Mouse (Mus musculus): ENCODE measurements around the gene Ncf2.

The Ncf2 gene

DNA sequence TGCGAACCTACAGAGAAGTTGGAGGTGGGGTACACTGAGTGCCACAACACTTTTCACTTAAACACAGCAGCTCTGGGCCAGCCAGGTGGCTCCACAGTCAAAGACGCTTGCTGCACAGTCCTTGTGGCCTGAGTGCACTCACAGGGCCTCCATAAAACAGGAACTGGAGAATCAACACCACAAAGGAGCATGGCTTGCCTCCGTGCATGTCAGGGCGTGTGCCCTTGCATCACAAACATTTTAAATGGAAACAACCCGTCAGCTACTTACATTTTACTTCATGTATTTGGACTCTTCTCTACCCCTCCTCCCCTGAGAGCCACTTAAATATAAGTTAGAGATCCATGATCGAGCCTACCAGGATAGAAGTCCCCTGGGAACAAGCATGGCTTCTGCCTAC, 32.3 kb downstream of the Ncf2 start:
- DNase-seq, result no peak

DNA sequence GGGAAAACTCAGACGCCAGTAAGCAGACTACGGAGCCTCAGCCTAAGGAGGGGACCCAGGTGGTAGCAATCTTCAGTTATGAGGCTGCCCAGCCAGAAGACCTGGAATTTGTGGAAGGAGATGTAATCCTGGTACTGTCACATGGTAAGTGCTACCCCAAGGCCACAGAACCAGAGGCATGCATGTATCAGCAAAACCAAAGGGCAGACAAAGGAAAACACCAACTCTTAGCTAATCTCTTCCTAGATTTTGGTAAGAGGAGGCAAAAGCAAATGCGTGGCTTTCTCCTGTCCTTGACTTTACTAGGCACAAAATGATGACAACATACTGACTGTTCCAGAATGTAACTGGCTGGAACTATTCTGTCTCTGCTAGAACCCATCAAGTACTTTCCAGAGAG, 35.1 kb downstream of the Ncf2 start:
- no peak for DNase-seq

DNA sequence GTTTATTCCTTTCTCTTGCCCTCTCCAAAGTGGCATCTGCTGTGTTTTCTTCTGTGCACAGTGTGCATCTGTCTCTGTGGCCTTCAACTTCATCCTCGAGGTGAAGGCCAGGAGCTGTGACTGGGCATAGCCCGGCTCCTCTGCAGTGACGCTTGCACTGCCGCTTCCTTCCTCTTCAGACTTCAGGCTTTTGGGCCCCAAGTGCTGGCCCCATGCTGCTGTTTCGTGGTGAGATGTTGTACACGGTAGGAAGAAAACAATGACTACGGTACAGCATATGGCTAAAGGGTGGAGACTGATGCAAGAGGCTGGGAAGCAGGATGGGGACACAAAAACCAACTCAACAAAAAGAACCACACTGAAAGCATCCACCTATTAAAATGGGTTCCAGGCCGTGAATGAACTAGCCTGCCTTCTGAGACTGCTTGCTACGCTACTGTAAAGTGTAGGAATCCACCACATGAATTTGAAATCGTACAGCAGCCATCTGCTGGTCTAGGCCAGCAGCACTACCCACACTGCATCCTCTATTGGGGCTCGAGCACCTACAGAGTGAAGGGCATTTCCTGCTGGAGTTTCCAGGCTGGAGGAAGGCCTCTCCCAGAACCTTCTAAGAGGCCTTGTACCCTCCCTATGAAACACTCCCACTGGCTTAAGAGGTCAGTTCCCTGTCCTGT, 38.2 kb downstream of the Ncf2 start:
- DNase-seq, result no peak

DNA sequence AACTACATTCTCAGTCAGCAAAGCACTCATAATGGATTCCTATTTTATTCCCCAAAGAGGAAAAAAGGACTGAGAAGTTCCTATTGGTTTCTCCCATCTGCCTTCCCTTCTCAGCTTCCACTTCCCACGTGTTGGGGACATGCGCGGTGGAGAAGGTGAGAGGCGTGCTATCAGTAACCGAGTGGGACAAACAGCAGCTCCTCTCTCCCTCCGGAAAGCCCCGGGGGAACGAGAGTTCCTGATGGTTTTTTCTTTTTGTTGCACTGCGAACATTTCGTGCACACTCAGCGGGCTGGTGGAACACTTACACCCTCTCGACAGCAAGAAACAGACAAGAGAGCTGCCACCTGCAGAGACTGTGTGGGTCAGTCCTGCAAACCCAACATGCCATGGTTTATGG, 38.8 kb downstream of the Ncf2 start:
- DNase-seq, result no peak

DNA sequence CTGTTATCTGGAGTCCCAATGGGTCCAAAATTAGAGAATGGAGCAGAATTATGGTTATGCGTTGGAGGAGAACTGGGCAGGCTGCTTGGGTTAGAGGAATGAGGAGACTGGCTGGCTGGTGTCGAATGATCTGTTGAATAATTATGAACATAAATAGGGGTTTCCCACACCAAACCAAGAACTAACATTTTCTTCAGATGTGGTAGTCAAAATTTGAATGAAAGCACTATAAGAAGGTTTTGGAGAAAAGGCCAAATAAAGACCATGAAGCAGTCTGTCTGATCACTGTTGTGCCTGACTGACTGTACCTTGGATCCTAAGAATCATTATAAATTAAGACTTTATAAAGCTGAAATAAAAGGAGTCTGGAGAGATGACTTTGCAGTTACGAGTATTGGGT, 40.3 kb downstream of the Ncf2 start:
- DNase-seq, result no peak

DNA sequence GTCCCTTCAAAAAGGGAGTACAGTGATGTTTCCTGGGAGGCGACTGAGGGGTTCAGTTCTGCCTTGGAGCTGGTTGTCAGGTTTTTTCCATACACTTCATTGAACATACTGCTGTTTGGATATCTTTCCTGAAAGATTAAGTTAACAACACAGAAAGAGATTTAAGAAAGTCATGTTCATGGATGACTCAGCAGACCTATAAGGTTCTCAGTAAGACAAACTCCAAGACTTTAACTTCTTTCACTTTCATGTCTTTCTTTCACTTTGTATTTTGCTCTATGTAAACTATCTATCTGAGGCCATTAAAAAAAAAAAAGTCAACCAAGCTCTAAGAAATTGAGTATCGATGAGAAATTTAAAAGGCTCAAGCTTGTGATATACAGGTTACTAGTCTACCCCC, 41.1 kb downstream of the Ncf2 start:
- no peak for DNase-seq

DNA sequence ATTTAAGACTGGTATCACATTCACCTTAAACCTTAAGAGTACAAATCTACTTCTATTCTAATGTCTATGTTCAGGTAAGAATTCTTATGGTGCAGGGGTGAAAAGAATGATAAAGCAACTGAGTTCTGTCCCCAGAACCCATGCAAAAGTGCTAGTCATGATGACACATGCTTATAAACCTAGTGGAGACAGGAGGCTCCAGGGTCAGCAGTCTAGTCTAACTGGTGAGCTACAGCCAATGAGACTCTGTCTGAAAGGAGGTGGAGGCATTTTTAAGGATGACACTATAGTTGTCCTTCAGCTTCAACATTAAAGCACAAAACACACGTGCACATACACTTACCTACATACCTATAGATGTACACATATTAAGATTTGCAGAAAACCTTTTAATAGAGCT, 44.6 kb downstream of the Ncf2 start:
- DNase-seq, result no peak

DNA sequence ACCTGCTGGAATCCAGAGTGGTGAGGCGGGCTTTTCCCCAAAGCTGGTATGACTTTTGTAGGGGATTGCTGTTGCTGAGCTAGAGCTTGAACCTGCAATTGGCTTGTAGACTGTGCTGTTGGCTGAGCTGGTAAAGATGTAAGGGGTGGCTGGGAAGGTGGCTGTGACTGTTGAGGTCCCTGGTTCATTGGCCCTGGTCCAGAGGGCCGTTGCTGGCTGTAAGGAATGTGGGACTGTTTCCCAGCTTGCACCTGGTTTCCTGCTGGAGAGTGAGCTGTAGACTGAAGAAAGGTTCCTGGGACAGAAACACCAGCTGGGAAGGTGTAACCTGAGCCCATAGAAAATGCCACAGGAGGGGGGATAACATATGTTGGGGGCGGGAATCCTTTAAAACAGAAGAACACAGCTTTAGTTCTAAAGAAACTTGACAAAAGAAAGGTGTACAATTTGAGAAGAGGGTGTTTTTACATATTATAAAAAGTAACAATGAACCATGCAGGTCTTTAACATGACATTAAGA, 45.3 kb downstream of the Ncf2 start:
- no peak for DNase-seq

DNA sequence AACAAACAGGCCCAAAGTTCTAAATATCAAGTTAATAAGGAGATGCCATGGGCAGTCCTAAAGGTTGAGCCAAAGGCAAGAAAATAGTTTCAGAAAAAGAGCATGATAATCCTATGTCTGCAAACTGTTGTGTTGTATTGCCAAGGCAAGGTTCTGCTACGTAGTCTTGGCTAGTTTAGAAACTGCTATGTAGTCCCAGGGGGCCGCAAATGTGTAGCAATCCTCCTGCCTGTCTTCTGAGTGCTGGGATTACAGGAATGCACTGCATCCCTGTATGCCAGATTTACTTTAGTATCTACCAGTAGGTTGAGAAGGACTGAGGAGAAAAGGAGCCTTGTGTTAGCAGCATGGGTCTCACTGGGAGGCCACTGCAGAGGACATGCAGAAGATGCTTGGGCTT, 46.9 kb downstream of the Ncf2 start:
- DNase-seq, result no peak

DNA sequence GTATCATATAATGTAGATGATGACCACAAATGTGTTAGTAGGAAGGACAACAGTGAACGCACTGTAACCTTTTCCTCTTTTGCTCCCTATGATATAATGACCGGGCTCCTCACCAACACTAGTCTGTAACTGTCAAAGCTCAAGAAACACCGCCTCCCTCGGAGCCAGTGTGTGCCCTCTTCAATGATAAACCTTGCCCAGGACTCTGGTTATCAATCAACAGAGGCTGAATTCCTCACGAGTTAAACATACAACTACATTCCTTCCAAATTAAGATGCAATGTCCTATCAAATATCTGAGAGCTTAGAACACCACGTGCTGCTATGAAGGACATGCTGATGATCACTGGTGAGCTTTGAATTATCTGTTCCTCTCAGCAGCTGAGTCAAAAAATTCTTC, 69.9 kb downstream of the Ncf2 start:
- no peak for DNase-seq

DNA sequence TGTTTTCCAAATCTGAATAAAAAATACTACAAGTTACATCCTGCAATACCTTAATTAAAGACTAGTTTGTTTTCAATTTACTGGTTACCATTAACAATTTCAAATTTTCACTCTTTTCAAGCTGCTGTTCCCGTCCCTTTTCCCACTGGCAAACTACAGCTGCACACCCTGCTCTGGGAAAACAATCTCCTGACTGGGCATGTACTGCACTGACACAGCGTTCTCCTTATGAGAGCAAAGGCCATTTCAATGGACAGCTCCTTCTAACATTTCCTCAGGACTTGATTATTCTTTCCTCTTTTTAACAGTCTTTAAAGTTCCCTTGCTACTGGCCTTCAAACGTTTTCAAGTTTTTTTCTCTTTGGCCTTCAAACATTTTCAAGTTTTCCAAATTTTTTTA, 71.0 kb downstream of the Ncf2 start:
- DNase-seq, result no peak

Data from lung, postnatal 36 days (tissue).